ENCODE assay signal across 7 mouse cellular contexts in genomic region chr13:58452651-58453413, GRCm38 (mm10). TPM values are rescaled to one million over a fixed set of nuclear protein-coding genes. Genes with fewer than 3 reads are reported as not detected.
DNase-seq lines count a peak whose midpoint lies in the region; TF ChIP-seq lines count a peak whose summit lies in the region.

No protein-coding gene starts in this region.

- in situ Hi-C loops in CH12.LX (cut with MboI; ENCODE audit: low pct_ligation_motif_present, low pct_unique_long_range_greater_than_20kb, low sequenced_read_pairs), result no loop called here

- no peak overlapping the region for H3K27ac ChIP-seq in CH12.LX (ENCODE audit: insufficient read depth, low read depth)

- H3K4me2 ChIP-seq in CH12.LX (ENCODE audit: insufficient read depth, low read depth, poor library complexity, severe bottlenecking), result peak overlapping the region; percentile 61

- H3K9ac ChIP-seq in CH12.LX (ENCODE audit: insufficient read depth, low read depth), result no peak overlapping the region

- no peak for TF ChIP-seq POLR2A in CH12.LX (IDR thresholded peaks at IDR 0.05; ENCODE audit: low read depth, low read length)

- H3K79me2 ChIP-seq in CH12.LX (replicated peaks; ENCODE audit: control insufficient read depth, extremely low read depth, insufficient read depth, poor library complexity, severe bottlenecking), result no peaks in the 10 kb centered on the region

- TF ChIP-seq EP300 in CH12.LX (IDR thresholded peaks at IDR 0.05; ENCODE audit: low read length), result no peak

- DNase-seq in CH12.LX (ENCODE audit: extremely low read depth), result peak; percentile 8
- DNase-seq in ZHBTc4 (ENCODE audit: low read depth, low spot score), result peak; percentile 57
- peak; percentile 4 for DNase-seq in heart, adult 8-10 months (ENCODE audit: low spot score)
- peak; percentile 19 for DNase-seq in kidney, adult 9 months
- DNase-seq in lung, postnatal 36 days, result peak; percentile 34
- DNase-seq in urinary bladder, postnatal 25 days (ENCODE audit: low spot score), result peak; percentile 11
- no peak for DNase-seq in cerebellum, adult 11 months

- dilution Hi-C loops in CH12.LX (cut with MboI; ENCODE audit: extremely low pct_ligation_motif_present, extremely low pct_unique_long_range_greater_than_20kb, low sequenced_read_pairs), result no loop called here

- peaks cover 7% of the 10 kb centered on the region for H3K9me3 ChIP-seq in CH12.LX (replicated peaks; ENCODE audit: low read length)

- TF ChIP-seq RAD21 in CH12.LX (IDR thresholded peaks at IDR 0.05; ENCODE audit: low read depth, low read length), result no peak

- TF ChIP-seq CTCF in CH12.LX (conservative IDR thresholded peaks at IDR 0.05 in 1 of 2, IDR thresholded peaks at IDR 0.05 in 1 of 2; ENCODE audit: low read depth in 2 of 2, low read length in 2 of 2), result no peak

- H3K27me3 ChIP-seq in CH12.LX (replicated peaks), result peaks cover 83% of the 10 kb centered on the region

- H3K4me1 ChIP-seq in CH12.LX (ENCODE audit: control insufficient read depth in 1 of 2, insufficient read depth in 2 of 2), result peaks cover 3 to 7% of the 10 kb centered on the region in 2 experiments; a peak in 3 of 4 replicates

- H3K36me3 ChIP-seq in CH12.LX (replicated peaks in 1 of 2; ENCODE audit: control insufficient read depth in 1 of 2, insufficient read depth in 1 of 2, low read length in 1 of 2), result no peaks in the 10 kb centered on the region

- peak overlapping the region in 1 of 3 experiments; percentile 8 for H3K4me3 ChIP-seq in CH12.LX (replicated peaks in 1 of 3; ENCODE audit: low read depth in 2 of 3, low read length in 2 of 3, poor library complexity in 1 of 3)

TF ChIP-seq in CH12.LX, 34 proteins besides CTCF, POLR2A, EP300 and RAD21:
- no peak for TF ChIP-seq ZNF384 (IDR thresholded peaks at IDR 0.05; ENCODE audit: low read depth, low read length)
- TF ChIP-seq SMC3 (IDR thresholded peaks at IDR 0.05; ENCODE audit: low read depth, low read length), result no peak
TF ChIP-seq in CH12.LX: peak in this region for 0.

RNA-seq across cellular contexts. Expression of gene Hnrnpk, which starts 49.7 kb away (rescaled TPM):
- total RNA-seq in CH12.LX (2012; rRNA removed) (411 and 510 TPM in 2 replicates), CH12.LX (2014; rRNA removed) (1,174 and 1,271 TPM in 2 replicates)
- 1,522 and 1,549 TPM in 2 replicates for polyA plus RNA-seq in CH12.LX (2012; ENCODE audit: insufficient read length, low read depth)
- total RNA-seq in heart, adult 8-10 months (2022), result 100 to 1,000 TPM; 405 to 444 (median 422) TPM

RNA-seq across cellular contexts. Expression of gene Rmi1, which starts 50.8 kb away (rescaled TPM):
- 6.8 and 7.1 TPM in 2 replicates for total RNA-seq in CH12.LX (2012; rRNA removed)
- 7.7 and 8.4 TPM in 2 replicates for total RNA-seq in CH12.LX (2014; rRNA removed)
- polyA plus RNA-seq in CH12.LX (2012; ENCODE audit: insufficient read length, low read depth), result 11.0 and 11.1 TPM in 2 replicates
- 10 to 100 TPM in 1 of 4 experiments, 1 to 10 TPM in 3; 9.0 to 10.5 (median 9.7) TPM for total RNA-seq in heart, adult 8-10 months (2022)
